Mouse (Mus musculus) brain, adult 2 months (tissue): ENCODE data around the gene Rnf128.

Experiments used
- DNase-seq: peaks from one replicate; pipeline ENCODE4 v3.0.0; 2011; ENCODE audit warnings: low read depth, low spot score

Rnf128 gene

DNA sequence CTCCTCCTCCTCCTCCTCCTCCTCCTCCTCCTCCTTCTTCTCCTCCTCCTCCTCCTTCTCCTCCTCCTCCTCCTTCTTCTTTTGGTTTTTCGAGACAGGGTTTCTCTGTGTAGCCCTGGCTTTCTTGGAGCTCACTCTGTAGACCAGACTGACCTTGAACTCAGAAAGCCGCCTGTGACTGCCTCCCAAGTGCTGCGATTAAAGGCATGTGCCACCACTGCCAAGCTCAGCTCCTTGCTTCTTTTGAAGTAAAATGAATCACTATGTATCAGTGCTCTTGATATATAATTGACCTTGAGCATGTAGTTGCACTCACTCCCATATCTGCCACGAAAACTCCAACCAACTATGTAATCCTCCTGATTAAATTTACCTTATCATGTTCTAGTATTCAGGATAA lies 59.0 kb downstream of the Rnf128 start:
- DNase-seq: no peak

DNA sequence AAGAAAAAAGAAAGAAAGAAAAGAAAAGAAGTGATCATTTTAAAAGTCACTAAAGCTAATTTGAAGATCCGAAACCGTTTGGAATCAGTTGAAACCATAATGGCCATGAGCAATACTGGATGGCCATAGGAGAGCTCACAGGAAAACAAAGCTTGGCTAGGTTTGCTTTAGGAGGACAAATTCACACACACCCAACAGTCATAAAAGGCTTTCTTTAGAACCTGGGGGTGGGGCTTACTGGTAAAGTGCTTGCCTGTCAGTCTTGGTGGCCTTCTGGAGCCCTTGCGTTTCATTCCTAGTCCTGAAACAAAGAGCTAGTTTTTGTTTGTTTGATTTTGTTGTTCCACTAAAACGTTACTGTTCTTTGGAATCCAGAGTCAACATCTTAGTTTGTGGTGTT lies 71.6 kb downstream of the Rnf128 start:
- no peak for DNase-seq

DNA sequence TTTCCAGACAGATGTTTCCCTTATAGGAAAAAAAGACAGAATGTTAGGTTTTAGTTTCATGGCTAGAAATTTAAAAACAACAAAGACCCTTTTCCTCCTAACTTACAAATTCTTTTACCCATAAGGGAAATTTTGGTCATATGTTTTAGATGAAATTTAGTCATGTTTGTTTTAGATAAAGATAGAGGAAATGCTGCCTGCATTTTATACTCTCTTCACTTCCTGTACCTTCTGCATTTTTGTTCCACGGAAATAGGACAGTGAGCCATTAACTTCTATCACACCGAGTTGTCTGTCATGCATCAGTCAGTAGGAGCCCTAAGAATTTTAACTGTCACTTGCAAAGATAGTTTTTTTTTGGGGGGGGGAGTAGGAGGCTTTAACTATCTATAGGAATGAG lies 76.6 kb downstream of the Rnf128 start:
- no peak for DNase-seq

DNA sequence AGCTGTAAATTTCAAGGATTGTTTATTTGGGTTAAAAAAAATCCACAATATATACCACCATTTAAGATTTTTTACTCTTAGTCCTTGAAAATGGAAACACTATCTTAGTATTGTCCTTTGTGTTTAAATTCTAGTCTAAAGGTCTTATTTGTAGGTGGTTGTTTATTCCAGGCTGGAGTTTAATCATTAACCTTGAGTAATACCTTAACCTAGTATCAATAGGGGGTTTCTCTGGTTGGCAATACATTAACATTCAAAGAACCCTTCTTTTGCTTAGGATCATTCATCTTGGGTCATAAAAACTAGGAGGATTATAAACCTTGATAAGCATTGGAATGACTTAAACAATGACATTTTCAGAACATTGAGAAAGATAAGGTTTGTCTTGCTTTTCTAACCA lies 77.3 kb downstream of the Rnf128 start:
- no peak for DNase-seq

DNA sequence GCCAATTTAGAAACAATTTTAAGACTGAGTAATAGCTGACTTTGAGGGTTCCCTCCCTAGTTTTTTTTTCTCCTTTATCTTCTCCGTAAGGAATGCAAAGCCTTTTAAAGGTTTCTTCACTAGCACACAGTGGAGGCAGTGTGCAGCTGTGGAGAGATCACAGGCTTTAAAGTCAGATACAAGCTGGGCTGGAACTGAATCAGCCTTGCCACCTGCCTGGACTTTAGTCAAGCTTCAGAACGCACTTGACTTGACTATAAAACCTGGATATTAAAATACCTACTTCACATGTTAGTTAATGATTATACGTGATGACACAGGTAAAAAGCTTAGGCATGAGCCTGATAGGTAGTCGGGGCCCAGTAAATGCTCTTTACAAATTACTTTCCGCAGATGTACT lies 89.1 kb downstream of the Rnf128 start:
- DNase-seq: no peak

DNA sequence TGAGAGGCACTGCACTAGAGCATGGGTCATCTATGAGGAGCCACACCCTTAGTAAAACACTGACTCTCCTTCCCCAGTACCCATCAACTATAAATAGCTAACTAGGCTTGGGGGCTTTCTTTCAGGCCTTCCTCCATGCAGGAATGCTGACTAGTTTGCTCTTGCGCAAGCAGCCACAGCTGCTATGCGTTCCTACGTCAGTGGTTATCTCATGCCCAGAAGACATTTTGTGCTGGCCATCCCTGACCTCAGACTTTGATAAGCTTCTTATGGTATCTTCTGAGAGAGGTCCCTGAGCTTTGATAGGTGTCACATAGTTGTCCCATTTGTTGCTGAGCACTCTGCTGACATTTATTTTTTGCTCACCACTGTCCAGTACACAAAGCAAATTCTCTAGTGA lies 90.2 kb downstream of the Rnf128 start:
- no peak for DNase-seq

DNA sequence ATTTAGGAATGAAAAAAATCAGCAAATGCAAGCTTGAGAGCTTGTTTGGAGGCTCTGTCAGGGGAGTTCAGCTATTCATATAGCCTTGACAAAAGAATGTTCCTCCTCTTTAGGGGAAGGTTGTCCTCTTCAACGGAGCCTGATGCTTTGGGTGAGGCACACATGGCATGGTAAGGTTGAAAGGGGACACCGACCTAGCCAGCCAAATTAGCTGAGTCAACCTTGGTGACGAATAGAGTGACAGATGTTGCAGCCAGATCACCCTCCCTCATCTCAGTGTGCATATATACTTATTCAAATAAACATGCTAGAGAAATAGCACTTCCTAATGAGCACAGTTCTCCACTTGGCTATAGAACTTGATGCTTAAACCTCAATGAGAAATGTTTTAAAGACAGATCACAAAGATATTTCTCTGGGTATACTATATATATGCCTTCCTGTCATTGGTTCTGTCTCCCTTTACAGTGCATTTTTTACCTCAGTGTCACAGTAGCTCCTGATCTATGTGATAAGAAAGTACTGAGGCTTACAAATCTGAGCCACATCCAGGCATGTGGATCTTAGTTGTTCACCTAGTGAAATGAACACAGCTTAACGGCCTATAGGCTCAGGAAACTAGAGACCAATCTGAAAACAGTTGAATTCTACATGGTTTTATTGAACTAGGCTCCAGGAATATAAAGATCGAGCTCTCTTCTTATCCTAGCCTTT lies 91.4 kb downstream of the Rnf128 start:
- DNase-seq: no peak

DNA sequence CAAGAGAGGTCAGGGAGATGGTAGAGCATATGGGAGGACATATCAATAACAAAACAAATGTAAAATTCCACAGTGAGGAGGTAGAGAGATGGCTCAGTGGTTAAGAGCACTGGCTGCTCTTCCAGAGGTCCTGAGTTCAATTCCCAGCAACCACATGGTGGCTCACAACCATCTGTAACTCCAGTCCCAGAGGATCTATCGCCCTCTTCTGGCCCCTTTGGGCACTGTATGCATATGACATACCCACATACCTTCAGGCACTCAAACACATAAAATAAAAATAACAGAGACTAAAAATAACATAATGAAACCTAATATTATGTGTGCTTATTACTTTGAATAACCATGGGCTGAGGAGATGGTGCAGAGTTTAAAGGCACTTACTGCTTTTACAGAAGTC lies 99.0 kb downstream of the Rnf128 start:
- no peak for DNase-seq

DNA sequence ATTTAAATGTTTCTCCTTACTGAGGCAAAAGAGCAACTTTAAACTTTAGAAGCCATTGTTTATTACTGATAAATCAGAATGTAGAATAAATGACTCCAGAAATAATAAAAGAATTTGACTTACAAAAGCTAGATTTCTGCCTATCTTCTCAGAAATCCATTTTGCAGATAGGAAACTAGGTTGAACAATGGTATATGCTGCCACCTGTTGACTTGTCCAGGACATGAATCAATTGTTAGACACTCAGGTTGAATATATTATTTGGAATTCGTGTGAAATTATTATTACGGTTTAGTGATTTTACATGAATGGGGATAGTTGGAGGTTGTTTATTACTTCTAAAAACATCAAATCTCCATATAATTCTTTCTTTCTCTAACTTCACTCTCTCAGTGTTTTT lies 102.7 kb downstream of the Rnf128 start:
- DNase-seq: peak; percentile 32

DNA sequence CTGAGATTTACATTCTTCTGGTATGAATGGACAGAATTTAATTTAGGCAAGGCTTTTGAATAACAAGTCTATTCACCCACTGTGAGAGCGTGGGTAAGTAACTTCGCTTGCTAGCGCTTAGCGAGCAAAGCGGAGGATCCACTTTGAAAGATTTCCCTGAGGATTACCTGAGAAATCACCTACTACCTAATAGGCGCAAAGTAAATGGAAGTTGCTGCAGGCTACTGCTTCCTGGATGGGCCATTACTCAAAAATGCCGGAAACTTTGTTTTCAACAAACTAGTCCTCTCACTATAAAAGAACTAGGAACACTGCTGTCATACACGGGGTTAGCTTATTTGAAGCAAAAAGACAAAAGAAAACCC lies 121.3 kb downstream of the Rnf128 start:
- peak; percentile 8 for DNase-seq

DNA sequence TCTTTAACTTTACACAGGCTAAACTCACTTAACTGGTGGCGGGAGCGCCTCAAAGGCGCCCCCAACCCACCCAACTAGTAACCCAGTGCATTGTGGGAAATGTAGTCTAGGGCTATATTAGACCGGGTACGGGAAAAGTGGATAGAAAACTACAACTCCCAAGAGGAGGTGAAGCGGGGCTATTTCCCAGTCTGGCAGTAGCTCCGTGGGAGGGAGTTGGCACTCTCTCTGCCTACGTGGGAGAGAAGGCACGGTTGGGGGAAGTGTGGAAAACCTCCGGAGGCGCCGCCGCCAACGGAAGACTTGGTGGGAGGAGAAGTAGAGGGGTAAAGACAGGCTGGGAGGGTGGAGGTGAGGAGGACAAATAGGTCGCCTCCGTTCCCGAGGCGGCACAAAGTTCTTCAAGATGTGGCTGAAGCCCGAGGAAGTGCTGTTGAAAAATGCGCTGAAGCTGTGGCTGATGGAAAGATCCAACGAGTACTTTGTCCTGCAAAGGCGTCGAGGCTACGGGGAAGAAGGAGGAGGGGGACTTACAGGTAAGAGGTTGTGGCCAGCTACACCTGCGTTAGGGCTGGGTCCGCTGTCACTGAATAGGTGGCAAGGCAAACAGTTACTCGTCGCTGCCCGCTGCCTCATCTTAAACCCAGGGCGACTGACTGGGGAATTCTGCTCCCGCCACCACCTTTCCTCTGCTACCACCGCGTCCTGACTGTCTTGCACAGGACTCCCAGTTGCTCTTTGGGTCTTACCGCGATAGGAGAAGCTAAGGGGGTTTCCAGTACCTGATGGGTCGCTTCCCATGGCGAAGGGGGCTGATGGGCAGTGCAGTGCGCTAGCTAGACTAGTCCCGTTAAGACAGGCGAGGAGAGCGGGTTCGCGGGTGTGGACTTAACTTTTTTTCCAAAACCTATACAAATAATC lies 121.9 kb downstream of the Rnf128 start, which contains the start of gene Tbc1d8b:
Gene Tbc1d8b (plus strand): TSS at position 222 of the 921 bp plus-strand sequence.
- DNase-seq: peak; percentile 96

DNA sequence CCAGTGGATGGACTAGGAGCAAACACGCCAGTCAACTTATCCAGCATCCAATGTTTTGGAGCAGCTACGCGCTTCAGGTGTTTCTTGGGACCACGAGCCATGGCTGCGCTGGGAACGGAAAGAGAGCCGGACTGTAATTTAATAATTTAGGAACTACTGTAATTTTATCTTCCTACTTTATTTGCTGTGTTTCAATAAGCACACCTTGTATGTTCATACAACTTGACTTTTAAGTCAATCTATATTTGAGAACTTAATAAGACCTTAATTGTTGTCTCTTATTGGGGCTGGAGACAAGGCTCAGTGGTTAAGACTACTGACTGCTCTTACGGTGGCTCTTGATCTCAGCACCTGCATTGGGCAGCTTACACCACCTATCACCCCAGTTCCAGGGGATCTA lies 151.3 kb downstream of the Rnf128 start, which contains the start of gene Gm15013:
Gene Gm15013 (minus strand): TSS at position 101 of the 400 bp plus-strand sequence.
- no peak for DNase-seq

DNA sequence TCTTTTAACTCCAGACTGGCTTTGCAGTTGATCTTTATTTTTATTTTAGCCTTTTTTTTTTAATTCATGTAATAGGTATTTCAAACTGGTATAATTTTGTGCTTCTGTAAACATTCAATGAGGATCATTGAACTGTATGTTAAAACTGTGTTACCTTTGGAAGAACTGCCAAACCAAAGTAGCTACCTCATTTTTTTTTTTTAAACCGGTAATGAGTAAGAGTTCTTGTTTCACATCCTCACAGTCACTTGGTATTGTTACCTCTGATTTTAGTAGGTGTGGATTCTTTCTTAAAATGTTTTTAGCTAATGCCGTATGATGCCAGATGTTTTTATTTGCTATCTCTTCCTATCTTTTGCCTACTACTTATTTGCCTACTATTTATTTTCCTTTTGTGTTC lies 159.2 kb downstream of the Rnf128 start:
- DNase-seq: no peak
